Mouse (Mus musculus) CH12.LX (cell line): ENCODE data around the gene H2afb3.
"Not testable (repeated sequence)": the region's sequence is repeated elsewhere in the genome, so short reads cannot be mapped to it uniquely, and the experiment has no call there.

Experiments
- CHD1 ChIP-seq: IDR thresholded peaks from 2 replicates; pipeline ENCODE4 v1.6.1; 2012; ENCODE audit warnings: low read depth, low read length, improper control_type of control experiment, inconsistent platforms
- CTCF ChIP-seq, 2 experiments: IDR thresholded peaks in 1 of 2; conservative IDR thresholded peaks in 1 of 2; 2 replicates each; pipeline ENCODE4 v1.5.1; 2011 to 2012; ENCODE audit warnings: low read depth in 2 of 2, low read length in 2 of 2, improper control_type of control experiment in 1 of 2, inconsistent platforms in 1 of 2, mild to moderate bottlenecking in 1 of 2, moderate library complexity in 1 of 2
- EP300 ChIP-seq: IDR thresholded peaks from 2 replicates; pipeline ENCODE4 v1.6.1; 2011; ENCODE audit warnings: low read length, improper control_type of control experiment
- MAZ ChIP-seq: IDR thresholded peaks from 2 replicates; pipeline ENCODE4 v1.6.1; 2012; ENCODE audit warnings: low read depth, mild to moderate bottlenecking, inconsistent platforms, low read length, improper control_type of control experiment, moderate library complexity
- NRF1 ChIP-seq: IDR thresholded peaks from 2 replicates; pipeline ENCODE4 v1.6.1; 2014; ENCODE audit warnings: low read depth, mild to moderate bottlenecking, inconsistent platforms, low read length, improper control_type of control experiment, moderate library complexity
- POLR2A ChIP-seq: IDR thresholded peaks from 2 replicates; pipeline ENCODE4 v1.6.1; 2011; ENCODE audit warnings: low read depth, mild to moderate bottlenecking, improper control_type of control experiment, low read length
- SMC3 ChIP-seq: IDR thresholded peaks from 2 replicates; pipeline ENCODE4 v1.6.1; 2011; ENCODE audit warnings: low read depth, low read length, improper control_type of control experiment
- USF1 ChIP-seq: IDR thresholded peaks from 2 replicates; pipeline ENCODE4 v1.6.1; 2014; ENCODE audit warnings: low read depth, mild to moderate bottlenecking, inconsistent platforms, low read length, improper control_type of control experiment

- TF ChIP-seq CTCF (conservative IDR thresholded peaks at IDR 0.05 in 1 of 2, IDR thresholded peaks at IDR 0.05 in 1 of 2; ENCODE audit: low read depth in 2 of 2, low read length in 2 of 2); POLR2A; CHD1; SMC3; NRF1; EP300; USF1; MAZ: not testable (repeated sequence)
Measured at GRCm38 (mm10) chrX:120312995-120313394, at the start of gene H2afb3.
